Mouse (Mus musculus): ENCODE measurements around the gene Apol9b.

Gene Apol9b

DNA sequence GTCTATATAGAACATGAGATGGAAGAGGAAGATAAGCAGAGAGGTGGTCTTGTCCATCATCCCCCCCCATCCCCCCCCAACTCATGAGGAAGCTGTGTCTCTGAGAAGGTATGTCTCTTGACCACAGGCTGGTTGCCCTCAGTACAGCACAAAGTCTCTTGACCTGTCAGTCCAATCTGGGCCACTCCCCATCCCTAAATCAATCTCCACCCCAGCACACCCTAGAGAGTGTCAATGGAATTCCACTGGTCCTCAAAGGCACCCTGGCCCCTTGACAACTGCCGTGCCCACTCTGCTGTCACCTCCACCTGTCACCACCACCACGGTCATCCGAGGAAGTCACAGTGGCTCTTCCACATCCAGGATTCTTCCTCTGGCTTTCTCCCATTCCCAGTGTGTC is 19.6 kb downstream of the Apol9b start:
- no peak for DNase-seq

DNA sequence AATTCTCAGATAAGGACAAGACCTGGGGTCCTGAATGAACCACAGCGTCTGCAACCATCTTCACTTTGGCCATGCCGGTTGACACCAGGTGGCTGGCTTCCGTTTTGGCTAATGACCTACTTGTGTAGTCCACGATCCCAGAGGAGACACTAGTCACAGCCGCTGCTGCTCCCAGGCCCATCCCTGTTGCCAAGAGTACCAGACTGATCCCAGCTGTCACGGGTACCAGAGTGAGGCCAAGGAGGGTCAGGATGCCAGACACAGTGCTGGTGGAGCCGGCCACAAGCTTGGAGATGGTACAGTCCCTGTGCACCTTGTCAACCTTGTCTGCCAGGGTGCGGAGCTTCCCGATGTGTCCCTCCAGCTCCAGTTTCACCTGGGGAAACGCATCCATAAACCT is 20.9 kb downstream of the Apol9b start:
- no peak for DNase-seq

DNA sequence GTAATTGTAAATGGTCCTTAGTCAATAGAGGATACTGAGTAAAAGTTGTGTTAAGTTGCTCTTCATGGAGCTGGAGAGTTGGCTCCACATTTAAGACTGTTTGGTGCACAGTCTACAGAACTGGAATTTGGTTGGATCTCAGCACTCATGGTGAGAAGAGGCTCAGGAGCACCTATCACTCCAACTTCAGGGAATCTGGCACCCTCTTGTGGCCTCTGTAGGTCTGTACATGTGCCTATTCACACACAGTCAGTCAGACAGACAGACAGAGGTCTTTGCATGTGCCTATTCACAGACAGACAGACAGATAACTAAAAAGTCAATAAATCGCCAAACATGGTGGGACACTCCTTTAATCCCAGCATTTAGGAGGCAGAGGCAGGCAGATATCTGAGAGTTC is 21.6 kb downstream of the Apol9b start:
- no peak for DNase-seq

DNA sequence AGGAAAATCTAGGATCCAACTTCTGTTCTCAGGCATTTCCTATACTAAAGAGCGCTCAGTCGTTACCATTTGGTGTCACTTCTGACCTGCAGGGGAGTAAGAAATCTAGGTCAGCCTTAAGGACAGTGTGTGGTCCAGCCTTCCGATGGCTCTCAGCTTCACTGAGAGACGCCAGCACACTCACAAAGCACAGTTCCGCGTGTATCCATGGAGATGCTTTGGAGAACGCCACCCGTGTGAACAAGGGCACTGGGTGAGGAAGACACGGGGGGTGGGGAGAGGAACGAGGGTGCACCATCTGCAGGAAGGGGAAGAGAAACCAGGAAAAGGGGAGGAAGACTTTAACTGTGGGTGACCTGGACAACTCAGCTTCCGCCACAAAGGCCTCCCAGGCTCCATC is 23.6 kb downstream of the Apol9b start:
- DNase-seq: no peak

DNA sequence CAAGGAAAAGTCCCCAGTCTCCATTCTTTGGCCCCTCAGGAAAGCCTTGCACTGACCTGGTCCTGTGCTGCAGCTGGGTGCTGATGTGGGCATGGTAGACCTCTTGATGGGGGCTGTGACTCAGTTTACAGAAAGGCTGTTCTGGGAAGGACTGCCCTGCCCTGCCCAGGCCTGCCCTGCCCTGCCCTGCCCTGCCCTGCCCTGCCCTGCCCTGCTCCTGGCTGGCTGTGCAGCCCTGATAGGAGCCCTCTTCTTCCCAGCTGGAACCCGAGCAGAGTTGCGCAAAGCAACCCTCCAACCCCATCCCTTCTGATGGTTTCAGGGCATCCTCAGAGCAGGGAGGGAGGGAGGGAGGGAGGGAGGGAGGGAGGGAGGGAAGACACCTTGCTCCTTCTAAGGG is 26.3 kb downstream of the Apol9b start:
- no peak for DNase-seq

DNA sequence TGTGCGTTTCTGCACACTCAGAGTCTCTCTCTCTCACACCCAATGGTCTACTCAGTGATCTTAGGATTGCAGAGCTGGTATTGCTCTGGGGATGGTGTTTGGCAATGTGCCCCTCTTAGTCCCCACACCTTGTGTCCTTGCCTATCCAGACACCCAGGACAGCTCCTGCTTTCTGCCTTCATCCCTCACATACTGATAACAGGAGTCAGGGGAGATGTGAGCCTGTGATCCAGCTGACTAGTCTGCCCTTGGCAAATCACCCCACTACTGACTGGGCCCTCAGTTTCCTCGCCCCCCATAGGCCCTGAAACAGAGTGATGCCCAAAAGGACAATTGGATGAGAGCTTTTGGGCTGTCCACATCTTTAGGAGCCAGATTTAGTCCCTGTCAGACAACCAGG is 27.2 kb downstream of the Apol9b start:
- no peak for DNase-seq

DNA sequence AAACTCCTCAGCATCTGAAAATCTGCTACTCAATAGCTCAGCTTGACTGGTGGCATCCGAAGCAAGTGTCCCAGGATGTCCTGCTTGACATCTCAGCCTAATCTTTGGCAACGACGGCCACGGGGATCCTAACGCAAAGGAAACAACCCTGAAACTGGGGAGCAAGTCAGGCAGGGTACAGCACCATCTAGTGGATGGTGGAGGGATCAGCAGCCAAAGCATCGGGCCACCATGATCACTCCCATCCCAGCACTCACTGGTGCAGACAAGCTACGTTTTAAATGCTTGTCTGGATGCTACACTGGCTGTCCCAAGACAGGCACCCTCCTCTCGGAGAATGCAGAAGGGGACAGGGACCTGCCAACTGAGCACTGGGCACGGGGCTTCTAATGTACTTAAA is 28.0 kb downstream of the Apol9b start, which contains the start of gene Apol8:
Gene Apol8 (minus strand): TSS at position 156 of the 400 bp plus-strand sequence.
- DNase-seq: peak; percentile 69

DNA sequence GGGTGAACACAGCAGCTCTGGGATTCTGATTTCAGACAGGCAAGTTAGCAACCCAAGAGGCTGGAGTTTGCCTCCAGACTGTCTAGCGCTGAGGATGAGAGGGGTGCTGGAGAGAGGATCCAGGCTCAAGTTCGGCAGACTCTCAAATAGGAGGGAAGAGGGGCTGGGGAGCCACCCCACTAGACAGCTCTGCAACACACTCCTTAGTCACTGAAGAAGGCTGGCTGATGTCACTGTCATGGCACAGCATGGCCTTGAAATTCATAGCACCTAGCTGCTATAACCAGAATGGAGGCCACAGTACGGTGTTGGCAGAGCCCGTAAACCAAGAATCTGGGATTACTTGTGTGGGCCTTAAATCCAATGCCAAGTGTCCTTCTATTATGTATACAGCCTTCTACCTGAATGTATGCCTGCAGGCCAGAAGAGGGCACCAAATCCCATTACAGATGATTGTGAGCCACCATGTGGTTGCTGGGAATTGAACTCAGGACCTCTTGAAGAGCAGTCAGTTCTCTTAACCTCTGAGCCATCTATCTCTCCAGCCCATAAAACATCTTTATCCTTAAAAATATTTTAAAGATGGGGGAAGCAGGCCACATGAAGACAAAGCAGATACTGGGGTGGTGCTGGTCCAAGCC is 28.9 kb downstream of the Apol9b start:
- no peak for DNase-seq

DNA sequence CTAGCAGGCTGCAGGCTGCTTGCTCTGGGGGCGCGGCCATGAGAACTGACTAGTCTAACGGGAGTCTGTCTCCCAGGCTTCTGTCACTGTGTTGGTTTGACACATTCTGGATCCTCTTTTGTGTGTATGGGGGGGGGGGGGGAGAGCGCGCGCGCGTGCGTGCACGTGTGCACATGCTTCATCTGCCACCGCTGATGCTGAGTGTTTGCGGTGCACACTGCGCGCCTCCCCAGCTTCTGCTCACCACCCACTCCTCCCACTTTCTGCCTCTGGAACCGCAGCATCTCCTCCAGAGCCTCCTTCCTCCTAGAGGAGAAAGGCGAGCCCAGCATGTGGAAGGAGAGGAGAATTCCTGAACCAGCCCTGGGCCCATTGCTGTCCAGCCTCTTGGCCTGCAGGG is 31.2 kb downstream of the Apol9b start:
- DNase-seq: no peak

DNA sequence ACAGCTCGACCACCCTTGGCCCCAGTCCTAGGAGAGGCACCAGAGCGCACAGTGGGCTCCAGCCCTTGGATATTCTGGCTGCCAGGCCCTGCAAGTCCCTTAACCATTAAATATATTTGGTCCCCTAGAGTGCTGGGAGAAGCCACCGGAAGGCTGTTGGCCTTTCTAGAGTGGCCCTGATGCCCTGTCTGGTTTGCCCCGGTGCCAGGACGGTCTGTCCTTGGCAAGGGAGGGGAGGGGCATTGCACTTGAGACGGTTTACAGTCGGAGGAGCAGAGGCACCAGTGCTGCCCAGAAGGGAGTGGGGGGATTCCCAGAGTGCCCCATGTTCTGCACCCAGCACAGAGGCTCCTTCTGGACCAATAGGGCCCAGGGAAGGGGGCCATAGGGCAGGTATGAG is 32.2 kb downstream of the Apol9b start:
- no peak for DNase-seq

DNA sequence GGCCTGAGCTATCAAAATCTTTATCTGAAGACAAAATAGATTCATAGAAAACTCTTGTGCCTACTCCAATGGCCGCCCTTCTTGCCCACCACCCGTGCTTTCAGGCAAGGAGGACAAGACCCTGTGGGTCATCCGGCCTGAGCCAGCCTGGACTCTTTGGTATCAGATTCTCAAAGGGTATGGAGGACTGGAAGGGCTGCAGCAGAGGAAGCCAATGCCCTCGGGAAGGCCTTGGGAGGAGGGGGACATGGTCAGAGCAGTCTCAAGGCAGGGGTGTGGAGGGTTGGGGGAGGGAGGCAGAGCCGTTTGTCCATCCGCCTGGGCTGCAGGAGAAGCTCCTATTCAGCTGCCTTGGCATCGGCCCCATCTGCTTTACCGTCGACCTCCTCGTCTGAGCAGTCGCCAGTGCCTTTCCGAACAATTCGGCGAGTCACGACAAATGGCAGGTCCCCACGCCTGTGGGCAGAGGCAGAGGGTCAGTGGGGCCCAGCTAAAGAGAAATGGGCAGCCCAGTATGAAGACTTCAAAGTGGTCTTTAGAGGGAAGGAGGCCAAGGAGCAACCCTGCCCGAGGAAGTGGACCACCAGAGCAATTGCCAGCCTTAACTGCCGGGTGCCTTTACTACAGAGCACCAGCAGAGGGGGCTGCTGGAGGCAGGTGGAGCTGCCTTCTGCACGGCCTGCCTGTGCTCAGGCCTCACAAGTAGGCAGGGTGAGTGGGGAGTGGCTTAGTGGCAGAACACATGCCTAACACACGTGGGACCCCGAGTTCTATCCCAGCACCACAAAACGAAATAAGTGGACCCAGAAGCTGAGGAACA is 32.9 kb downstream of the Apol9b start:
- no peak for DNase-seq

DNA sequence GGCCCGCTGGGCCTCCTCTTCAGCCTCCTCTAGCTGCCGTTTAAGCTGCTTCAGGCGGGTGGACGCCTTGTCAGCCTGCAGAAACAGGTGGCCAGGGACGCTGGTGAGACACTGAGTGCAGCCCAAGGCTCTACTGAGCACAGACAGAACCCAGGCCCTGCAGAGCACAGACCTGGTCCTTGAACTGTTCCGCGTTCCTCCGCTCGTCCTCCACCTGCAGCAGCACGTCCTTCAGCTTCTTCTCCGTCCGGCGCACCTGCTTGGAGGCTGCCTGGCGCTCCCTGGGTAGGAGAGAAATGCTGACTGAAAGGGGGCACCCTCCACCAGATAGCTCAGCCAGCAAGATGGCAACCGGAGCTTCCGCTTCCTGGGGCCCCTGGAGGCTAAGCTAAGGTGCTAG is 34.2 kb downstream of the Apol9b start:
- DNase-seq: no peak

DNA sequence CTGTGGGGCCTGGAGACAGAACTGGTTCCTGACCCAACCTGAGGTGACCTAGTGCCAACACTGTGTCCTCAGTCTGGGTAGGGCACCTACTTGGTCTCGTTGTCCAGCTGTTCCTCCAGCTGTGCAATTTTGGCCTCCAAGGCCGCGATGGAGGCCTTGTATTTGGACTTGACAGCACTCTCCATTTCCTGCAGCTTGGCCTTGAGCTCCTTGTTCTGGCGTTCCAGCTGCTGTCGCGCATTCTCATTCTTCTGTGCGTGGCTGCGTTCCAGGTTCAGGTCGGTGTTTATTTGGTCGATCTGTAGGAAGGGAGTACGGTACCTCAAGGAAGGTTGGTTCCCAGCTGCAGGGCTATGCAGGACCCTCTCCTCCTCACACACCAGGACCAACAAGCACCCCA is 34.9 kb downstream of the Apol9b start:
- no peak for DNase-seq

DNA sequence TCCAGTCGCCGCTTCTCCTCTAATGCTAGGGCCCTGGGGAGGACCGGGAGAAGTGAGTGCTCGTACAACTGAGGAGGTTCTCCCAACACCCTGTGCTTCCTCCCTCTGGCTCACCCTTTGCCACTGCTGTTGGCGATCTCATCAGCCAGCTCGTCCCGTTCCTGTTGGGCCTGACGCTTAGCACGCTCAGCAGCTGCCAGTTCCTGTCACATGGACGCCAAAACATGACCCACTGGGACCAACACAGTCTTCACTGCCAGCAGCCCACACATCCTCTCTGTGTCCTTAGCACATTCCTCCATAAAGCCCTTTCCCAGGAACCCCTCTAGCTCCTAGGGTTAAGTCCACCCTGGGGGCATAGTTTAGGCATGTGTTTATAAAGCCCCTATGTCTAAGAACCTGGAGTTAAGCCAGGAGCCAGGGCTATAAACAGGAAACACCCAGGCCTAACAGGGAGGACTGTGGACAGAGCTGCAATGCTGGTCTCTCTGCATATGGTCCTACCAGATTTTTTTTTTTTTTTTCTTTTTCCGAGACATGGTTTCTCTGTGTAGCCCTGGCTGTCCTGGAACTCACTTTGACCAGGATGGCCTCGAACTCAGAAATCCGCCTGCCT is 35.7 kb downstream of the Apol9b start:
- DNase-seq: no peak

DNA sequence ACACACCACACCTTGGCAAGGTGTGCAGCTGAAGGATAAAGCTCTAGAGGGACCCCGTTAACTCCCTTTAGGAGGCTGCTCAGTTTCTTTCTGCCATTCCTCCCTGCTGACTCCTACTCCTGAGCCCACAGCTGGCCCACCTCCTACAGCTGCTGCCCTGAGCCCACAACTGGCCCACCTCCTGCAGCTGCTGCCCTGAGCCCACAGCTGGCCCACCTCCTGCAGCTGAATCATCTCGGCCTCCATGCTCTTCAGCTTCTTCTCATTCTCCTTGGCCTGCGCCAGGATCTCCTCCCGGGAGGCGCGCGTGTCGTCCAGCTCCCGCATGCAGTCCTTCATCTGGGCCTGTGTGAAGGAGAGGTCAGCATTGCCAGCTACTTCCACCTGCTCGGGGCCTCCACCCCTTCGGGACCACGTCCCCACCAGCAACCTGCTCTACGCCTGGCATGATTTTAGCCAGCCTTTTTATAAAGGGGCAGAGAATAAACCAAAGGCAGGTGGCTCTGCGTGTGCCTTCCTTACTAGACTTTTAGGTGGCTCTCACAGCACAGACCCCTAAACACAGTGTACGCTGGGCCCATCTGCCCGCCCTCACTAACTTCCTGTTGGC is 36.8 kb downstream of the Apol9b start:
- no peak for DNase-seq

DNA sequence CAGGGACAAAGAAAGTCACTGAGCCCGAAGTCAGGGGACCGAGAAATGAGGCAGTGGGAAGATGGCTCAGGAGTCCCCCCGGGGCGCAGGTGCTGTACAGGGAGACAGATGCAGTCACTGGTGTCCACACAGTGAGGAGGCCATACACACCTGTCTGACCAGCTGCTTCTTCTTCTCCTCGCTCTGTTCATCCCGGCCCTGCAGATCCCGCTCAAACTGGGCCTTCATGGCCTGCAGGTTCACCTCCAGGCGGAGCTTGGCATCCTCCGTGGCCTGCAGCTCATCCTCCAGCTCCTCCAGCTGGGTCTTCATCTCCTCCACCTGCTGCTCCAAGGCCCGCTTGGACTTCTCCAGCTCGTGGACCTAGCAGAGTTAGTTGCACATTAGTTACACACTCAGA is 38.1 kb downstream of the Apol9b start:
- DNase-seq: no peak

DNA sequence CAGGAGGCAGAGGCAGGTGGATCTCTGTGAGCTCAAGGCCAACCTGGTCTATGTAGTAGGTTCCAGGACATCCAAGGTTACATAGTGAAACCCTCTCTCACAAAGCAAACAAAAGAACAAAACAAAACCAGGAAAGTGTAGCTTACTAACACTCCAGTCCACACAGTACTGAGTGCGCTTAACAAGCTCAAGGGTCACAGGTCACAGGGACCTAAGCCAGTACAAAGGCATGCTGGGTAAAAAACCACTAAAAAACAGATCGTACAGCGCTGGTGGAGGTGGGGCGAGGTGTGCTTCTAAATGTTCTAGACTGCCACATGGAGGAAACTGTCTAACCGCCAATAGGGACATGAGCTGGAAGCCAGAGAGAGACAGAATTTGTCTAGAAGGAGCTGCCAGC is 41.5 kb downstream of the Apol9b start:
- no peak for DNase-seq

DNA sequence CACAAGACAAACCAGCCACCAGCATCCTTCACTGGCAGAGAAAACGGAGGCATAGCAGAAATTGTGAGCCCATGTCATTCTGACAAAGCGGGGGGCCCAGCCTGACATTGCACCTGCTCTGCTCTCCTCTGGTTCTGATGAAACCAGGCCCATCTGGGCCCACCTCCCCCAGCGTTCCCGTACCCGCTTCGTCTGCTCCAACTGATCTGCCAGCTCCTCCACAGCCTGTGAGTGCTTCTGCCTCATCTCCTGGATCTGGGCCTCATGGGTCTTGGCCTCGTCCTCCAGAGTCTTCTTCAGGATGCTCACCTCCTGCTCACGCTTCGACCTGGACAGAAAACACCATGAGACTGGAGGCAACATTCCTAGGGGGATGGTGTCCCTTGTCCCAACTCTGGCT is 42.1 kb downstream of the Apol9b start:
- no peak for DNase-seq

DNA sequence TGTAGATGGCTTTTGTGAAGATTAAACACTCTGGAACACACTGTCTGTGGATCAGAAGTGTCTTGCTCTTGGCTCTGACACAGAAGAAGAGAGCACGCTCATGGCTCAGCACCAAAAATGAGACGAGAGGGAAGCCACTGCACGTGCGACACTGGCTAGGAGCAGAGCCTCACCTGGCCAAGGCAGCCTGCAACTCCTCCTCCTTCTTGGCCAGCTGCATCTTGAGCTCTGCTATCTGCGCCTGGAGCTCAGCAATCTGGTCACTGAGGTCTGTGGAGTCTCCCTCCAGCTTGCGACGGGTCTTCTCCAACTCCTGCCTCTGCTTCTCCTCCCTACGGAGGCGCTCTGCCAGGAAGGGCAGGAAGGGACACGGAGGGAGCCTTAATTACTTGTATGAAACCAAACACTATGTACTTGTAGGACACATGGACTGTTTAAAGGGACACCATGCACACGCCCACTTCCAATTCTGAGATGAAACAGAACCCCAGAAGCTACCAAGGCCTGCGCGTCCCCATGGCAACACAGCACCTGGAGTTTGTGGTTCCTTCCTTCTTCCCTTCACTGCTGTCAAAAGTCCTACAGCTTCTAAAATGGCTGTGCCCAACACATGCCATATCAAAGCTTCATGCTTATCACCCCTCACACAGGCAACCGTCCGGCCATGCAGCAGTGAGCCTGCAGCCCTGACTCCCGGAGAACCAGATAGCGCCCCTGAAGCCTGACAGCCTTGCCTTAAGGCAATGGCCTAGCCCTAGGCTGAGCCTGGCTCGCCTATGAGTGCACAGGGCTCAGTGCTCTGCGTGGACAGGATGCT is 44.5 kb downstream of the Apol9b start:
- no peak for DNase-seq

DNA sequence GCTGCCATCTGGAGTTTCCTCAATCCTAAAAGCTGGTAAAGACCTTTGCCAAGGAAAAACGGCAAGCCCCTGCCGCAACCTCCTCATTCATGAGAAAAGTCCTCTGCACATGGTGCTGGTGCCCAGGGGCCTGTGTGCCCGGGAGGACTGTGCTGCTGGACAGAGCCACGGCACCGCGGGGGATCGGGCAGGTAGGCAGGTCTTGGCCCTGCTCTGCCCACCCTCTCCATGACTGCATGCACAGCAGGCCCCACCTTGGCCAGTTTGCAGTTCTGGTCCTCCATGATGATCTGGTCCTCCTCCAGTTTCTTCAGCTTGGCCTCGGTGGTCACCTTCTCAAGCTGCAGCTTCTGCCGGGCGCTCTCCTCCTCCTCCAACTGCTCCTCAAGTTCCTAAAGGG is 45.5 kb downstream of the Apol9b start:
- DNase-seq: no peak

DNA sequence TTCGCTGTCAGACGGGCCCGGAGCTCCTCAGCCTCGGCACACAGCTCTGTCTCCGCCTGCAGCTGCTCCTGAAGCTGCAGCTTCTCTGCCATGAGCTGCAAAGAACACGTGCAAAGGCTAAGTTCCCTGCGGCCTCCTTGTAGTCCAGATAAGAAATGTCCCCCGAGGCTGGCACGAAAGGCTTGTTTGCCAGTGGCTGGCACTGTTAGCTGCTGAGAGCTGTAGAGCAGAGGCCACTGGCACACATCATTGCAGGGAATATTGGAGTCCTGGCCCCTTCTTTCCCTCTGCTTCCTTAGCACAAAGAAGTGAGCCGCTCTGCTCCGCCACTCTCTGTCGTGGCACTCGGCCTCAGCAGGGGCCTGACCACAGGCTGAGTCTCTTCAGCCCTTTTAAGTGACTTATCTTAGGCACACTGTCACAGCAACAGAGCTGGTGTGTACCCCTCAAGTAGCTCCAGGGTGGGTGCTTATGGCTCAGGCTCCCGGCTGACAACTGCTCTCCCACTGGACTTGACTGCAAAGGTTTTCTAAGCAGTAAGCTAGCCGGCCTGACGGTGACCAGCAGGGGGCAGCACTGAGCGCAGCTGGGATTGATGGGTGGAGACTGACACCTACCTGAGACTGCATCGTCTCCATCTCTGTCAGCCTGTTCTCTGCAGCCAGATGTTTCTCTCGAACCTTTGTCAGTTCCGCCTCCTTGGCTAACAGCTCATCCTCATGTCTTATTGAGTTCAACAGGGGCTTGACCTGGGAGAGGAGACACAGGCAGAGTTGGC is 46.5 kb downstream of the Apol9b start:
- DNase-seq: peak; percentile 70

DNA sequence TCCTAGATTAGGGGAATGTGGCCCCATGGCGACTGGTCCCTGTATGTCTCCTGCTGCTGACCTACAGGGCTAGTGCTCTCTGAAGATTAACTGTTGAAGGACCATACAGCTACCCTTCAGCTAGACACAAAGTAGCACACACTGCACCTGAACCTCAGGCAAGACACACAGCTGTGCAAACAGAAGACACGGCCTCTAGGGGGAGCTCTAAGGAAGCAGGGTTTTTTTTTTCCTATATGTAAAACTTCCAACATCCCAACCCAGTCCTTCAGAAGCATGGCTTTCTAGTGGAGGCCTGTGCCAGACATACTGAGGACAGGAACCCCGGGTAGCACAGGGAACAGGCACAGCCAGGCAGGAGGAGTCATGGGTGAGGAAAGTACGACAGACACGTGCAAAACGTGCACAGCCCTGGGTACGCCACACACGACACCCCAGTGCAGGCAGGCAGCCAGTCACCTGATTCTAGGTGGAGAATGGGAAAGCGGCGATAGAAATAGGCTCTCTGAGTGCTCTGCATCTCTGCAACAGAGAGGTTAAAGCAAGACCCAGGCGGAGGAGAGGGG is 53.7 kb downstream of the Apol9b start:
- no peak for DNase-seq

Measured in right cerebral cortex, adult 18-20 months (tissue).